Mouse (Mus musculus): Measurements from ENCODE around the gene Iqca.

The Iqca gene

DNA sequence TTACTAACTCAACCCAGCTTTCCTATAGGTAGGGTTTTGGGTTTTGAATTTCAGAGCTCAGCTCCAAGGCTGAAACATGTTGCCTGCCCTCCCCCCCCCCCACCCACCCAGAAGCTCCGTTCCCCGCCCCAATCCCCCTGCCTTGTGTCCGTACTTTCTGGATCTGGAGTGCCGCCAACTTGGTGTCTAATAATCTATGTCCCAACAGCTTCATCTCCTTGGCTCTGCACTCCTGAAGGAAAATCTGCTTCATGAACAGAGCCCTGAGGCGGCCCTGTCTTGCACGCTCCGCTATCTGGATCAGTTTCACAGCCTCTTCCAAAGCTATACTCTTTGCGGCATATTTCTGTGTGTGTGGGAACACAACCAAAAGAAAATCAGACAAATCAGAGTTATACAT is 13.5 kb downstream of the Iqca start:
- no peak for DNase-seq (ENCODE audit: low spot score in 2 of 2)

DNA sequence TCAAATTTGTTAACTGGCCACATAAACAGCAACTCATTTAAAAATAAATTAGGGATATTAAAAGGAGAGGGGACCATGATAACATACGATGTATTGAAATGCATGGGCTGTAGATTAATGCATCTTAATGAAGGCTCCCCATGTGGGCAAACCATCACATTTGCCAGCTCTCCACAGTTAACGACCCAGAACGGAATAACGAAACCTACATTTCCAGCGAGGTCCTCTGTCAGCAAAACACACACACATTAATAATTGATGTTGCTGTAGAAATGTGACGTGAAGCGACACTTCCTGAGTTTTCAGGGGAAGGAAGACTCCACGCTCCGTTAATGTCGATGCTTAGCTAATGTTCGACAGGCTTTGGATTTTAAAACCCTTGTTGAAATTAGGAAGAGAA is 20.8 kb downstream of the Iqca start:
- no peak for DNase-seq (ENCODE audit: low spot score in 2 of 2)

- DNase-seq (ENCODE audit: low spot score in 2 of 2), result no peak
Measured at GRCm38 (mm10) chr1:90131982-90132381, 21.2 kb downstream of the Iqca start.

DNA sequence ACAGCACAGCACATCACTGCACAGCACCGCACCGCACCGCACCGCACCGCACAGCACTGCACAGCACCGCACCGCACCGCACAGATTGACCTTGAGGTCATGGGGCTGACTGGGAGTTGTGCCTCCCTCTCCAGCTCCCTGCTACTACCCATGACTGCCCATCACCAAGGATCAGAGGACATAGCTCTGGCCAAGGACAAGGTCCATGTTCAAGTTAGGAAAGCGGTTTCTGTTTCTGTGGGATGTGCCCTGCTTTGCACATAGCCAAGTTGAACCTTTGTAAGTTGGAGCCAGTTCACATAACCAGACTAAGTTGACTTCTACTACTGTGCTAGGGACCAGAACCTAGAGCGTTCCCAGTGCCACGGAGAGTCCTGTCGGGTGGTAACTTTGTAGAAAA is 28.6 kb downstream of the Iqca start:
- no peak for DNase-seq (ENCODE audit: low spot score in 2 of 2)

DNA sequence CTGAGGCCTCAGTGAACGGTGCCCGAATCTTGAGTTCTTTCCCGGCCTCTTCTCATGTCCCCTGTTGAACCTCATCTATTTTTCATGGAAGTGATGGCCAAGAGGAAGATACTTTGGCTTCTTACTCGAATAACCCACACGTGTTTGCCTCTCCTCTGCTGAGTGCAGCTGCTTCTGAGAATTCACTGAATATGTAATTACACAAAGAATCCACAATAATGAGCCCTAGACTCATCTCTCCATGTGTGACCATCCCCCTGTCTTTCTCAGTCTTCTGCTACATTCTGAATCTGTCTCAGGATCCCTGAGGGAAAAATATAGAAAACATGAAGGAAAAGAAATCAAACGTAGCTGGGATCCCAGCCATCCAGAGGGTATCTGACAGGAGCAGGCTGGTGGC is 32.5 kb downstream of the Iqca start:
- DNase-seq (ENCODE audit: low spot score in 2 of 2), result no peak

DNA sequence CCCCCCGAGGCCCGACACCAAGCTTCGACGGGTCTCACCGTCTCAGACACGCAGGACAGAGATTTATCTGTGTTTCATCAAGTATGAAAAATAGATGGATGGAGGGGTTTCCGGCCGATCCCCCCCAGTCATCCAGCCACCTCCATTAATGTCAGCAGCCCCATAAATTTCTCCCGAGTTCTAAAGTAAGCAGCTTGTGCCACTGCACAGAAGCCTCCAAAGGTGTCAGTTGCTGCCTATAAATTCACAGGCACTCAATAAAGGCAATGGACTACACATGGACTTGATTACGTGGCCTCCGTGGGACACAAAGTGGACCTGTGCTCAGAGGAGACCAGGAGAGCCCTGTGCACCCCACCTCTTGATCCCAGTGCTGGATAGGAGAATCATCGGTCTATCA is 34.0 kb downstream of the Iqca start:
- DNase-seq (ENCODE audit: low spot score in 2 of 2), result no peak

GRCm38 (mm10) chr1:90117207-90117606 is 36.0 kb downstream of the Iqca start:
- no peak for DNase-seq (ENCODE audit: low spot score in 2 of 2)

- DNase-seq (ENCODE audit: low spot score in 2 of 2), result no peak
Measured at GRCm38 (mm10) chr1:90114586-90114985, 38.6 kb downstream of the Iqca start.

DNA sequence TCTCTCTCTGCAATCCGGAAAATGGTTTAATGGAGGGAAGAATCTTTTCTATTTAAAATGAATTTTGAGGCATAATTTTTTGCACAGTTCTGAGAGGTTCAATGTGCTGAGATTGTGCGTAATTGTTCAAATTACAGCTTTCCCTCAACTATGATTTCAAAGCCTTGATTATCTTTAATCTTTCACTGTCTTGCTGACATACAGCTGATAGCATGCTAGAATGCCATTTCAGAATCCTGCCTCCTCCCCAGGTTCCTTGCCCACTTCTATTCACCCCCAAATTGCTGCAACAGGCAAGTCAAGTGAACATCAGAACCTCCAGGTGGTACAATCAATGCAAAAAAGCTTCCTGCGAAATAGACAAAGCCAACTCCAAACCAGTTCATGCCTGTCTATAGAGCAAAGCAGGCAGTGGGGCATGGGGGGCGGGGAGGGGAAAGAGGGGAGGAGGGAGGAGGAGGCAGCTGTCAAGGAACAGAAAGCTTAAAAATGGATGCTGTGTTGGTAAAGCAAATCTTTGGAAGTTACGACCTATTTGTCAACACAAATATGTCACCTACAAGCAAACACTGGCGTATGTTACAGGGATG is 39.5 kb downstream of the Iqca start:
- DNase-seq (ENCODE audit: low spot score in 2 of 2), result no peak

GRCm38 (mm10) chr1:90112669-90113068 is 40.5 kb downstream of the Iqca start:
- DNase-seq (ENCODE audit: low spot score in 2 of 2), result no peak

GRCm38 (mm10) chr1:90111198-90111839 is 41.9 kb downstream of the Iqca start:
- no peak for DNase-seq (ENCODE audit: low spot score in 2 of 2)

GRCm38 (mm10) chr1:90103896-90104487 is 49.2 kb downstream of the Iqca start:
- no peak for DNase-seq (ENCODE audit: low spot score in 2 of 2)

GRCm38 (mm10) chr1:90100360-90101232 is 52.6 kb downstream of the Iqca start:
- no peak for DNase-seq (ENCODE audit: low spot score in 2 of 2)

GRCm38 (mm10) chr1:90092816-90093493 is 60.2 kb downstream of the Iqca start:
- DNase-seq (ENCODE audit: low spot score in 2 of 2), result no peak

DNA sequence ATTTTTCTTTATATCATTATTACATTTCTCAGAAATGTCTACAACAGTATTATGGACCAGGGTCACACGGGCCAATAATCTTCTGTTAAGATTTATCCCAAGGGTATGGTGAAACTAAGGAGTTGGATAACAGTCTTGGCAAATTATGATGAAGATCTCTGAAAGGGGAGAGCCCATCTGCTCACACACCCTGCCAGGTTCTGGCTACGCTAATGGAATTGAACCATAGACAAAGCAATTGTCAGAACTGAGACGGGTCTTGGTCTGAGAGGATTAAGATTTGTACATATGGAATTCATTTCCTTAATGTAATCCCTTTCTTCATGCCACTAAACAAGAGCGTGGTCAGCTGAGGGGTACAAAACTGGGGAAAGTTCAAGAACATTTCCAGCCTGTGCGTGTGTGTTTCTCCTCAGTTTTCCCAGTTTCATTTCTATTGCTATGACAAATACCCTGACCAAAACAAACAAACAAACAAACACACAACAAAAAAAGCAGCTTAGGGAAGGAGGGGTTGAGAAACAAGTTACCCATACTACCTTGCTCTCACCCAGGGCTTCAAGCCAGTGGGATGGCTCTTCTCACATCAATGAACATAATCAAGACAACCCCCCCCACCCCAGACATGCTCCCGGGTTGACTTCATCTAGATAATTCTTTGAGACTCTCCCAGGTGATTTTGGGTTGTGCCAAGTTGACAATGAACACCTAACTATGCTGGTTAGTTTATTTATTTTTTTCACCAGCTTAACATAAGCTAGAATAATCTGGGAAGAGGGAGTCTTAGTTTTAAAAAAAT is 64.8 kb downstream of the Iqca start:
- DNase-seq (ENCODE audit: low spot score in 2 of 2), result no peak

GRCm38 (mm10) chr1:90086461-90086860 is 66.7 kb downstream of the Iqca start:
- DNase-seq (ENCODE audit: low spot score in 2 of 2), result no peak

DNA sequence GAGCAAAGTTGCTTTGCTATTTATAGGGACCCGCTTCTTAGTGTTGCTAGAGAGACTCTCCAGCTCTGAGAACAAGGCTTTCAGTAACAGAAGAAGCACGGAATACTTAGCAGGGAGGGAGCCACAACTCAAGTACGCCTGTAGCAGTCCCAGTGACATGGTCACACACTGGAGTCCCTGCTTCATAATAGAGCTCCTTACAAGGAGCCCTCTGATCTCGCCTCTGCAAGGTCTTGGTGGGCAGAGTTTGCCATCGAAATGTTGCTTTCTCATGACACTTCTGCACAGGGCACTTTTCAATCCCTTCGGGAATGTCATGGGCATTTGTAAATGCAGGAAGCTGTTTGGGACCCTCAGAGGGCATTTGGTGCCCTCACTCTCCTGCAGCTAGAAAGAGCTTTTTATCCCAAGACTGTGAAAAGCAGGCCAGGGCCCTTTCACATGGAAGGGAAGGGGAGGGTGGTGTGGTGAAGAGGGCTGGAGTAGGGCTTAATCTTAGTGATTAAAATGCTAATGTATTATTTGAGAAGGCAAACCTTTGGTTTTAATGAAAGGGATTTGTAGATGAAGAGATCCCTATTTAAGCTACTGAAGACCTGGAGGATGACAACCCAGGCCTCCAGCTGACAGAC is 67.6 kb downstream of the Iqca start:
- no peak for DNase-seq (ENCODE audit: low spot score in 2 of 2)

GRCm38 (mm10) chr1:90076291-90076690 is 76.9 kb downstream of the Iqca start:
- no peak for DNase-seq (ENCODE audit: low spot score in 2 of 2)

DNA sequence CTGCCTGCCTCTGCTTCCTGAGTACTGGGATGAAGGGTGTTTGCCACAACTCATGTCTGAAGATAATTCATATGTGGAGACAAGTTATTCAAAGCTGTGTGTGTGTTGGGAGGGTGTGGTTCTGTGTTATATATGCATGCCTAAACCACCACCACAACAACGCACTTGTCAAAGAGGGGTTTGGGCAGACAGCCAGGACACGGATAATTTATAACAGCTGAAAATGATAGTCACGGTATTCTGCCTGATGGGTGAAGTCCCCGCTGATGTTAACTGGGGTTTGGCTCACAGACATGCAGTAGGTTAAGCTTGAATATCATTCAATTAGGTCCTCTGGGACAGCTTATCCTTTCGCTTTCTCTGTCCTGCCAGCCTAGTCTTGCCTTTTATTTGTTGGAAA is 78.4 kb downstream of the Iqca start:
- no peak for DNase-seq (ENCODE audit: low spot score in 2 of 2)

GRCm38 (mm10) chr1:90071812-90072580 is 81.2 kb downstream of the Iqca start:
- DNase-seq (ENCODE audit: low spot score in 2 of 2), result no peak

Measured in spleen, postnatal 14 days (tissue).